Mouse (Mus musculus) CH12.LX (cell line): ENCODE measurements around the gene Tmed2.

Experiments used
- CTCF ChIP-seq, 2 experiments: IDR thresholded peaks in 1 of 2; conservative IDR thresholded peaks in 1 of 2; 2 replicates each; pipeline ENCODE4 v1.5.1; 2011 to 2012; ENCODE audit warnings: low read depth in 2 of 2, low read length in 2 of 2, improper control_type of control experiment in 1 of 2, inconsistent platforms in 1 of 2, mild to moderate bottlenecking in 1 of 2, moderate library complexity in 1 of 2
- JUN ChIP-seq: IDR thresholded peaks from 2 replicates; pipeline ENCODE4 v1.6.1; 2011; ENCODE audit warnings: low read depth, mild to moderate bottlenecking, low read length, improper control_type of control experiment, moderate library complexity; ENCODE audit not compliant: insufficient read depth
- POLR2A ChIP-seq: IDR thresholded peaks from 2 replicates; pipeline ENCODE4 v1.6.1; 2011; ENCODE audit warnings: low read depth, mild to moderate bottlenecking, improper control_type of control experiment, low read length
- TCF12 ChIP-seq: IDR thresholded peaks from 2 replicates; pipeline ENCODE4 v1.6.1; 2014; ENCODE audit warnings: low read depth, mild to moderate bottlenecking, inconsistent platforms, low read length, improper control_type of control experiment
- ZC3H11A ChIP-seq: IDR thresholded peaks from 2 replicates; pipeline ENCODE4 v1.6.1; 2012; ENCODE audit warnings: low read depth, mild to moderate bottlenecking, inconsistent platforms, low read length, improper control_type of control experiment

DNA sequence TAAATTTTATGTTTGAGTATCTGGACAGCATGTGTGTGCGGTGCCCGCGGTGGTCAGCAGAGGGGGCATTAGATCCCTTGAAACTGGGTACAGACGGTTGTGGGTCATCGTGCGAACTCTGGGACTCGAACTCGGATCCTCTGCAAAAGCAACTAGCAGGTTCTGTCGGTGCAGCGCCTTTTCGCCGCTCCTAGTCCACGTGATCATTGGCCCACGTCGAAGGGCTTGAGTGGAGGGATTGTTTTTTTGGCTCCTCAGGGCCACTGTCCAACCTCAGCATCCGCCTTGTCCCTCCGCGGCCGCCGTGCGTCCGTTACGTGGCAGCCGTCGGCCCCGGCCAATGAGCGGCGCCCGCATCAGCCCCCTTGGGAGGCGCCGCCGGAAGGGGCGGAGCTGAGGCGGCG, at the start of gene Tmed2:
- TF ChIP-seq POLR2A (peak; percentile 46; the same call in 1 of the 2 replicates), CTCF (conservative IDR thresholded peaks at IDR 0.05 in 1 of 2, IDR thresholded peaks at IDR 0.05 in 1 of 2; ENCODE audit: low read depth in 2 of 2, low read length in 2 of 2) (peak in 1 of 2 experiments; percentile 47; a peak in 2 of 4 replicates), TCF12 (peak; percentile 68), JUN (no peak), ZC3H11A (no peak)
